ENCODE assay signal across 9 mouse cellular contexts in the genomic region with DNA sequence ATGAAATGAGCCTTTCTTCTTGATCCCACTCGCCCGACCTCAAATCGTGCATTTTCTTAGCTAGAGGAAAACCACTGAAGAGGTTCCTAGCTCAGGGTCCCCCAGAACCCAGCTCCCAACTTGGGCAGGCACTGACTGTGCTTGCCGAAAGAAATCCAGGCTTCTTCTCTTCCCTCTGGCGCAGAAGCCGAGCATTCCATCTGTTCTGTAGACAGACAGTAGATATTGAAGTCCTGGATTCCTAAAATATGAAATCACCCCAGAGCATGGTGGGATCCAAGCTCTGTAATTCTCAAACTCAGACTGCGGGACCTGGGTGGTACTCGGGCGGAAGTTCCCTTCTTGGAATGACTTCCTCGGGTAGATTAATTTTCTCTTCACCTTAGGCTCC. TPM values are rescaled to one million over a fixed set of nuclear protein-coding genes. Genes with fewer than 3 reads are reported as not detected.
DNase-seq lines count a peak whose midpoint lies in the region; ATAC-seq and TF ChIP-seq lines count a peak whose summit lies in the region.
"Had no signal": no experiment of that assay in that cellular context is flagged by ENCODE, and none has a peak within 500 bp of the region (broad histone marks: within the 10 kb centered on the region; RNA-seq: fewer than 3 reads in every experiment).

No protein-coding gene starts in this region.

- H3K9me3 ChIP-seq in kidney, embryonic 16.5 days (ENCODE audit: low read length): no peaks in the 10 kb centered on the region
- no peaks in the 10 kb centered on the region for H3K9me3 ChIP-seq in forebrain, embryonic 12.5 days
- no peaks in the 10 kb centered on the region for H3K9me3 ChIP-seq in hindbrain, embryonic 15.5 days
- no peaks in the 10 kb centered on the region for H3K9me3 ChIP-seq in midbrain, postnatal 0 days (ENCODE audit: low read length)

- 39% methylated on average over 10 of the region's 10 CpGs for WGBS in kidney, embryonic 16.5 days
- 49% methylated on average over 10 of the region's 10 CpGs for WGBS in forebrain, embryonic 12.5 days
- WGBS in hindbrain, embryonic 15.5 days: 51% methylated on average over 10 of the region's 10 CpGs
- WGBS in midbrain, postnatal 0 days: 42% methylated on average over 10 of the region's 10 CpGs

- H3K4me1 ChIP-seq in kidney, embryonic 16.5 days (ENCODE audit: insufficient read depth, low read length): peaks cover 17% of the 10 kb centered on the region
- peaks cover 44% of the 10 kb centered on the region for H3K4me1 ChIP-seq in forebrain, embryonic 12.5 days
- H3K4me1 ChIP-seq in hindbrain, embryonic 15.5 days (replicated peaks): peaks cover 34% of the 10 kb centered on the region
- H3K4me1 ChIP-seq in midbrain, postnatal 0 days (ENCODE audit: insufficient read depth, low read length): peaks cover 7% of the 10 kb centered on the region; the same call in 1 of the 2 replicates

- ATAC-seq in kidney, embryonic 16.5 days (ENCODE audit: low FRiP score, low TSS enrichment): no peak
- no peak for ATAC-seq in forebrain, embryonic 12.5 days (ENCODE audit: low FRiP score)
- ATAC-seq in hindbrain, embryonic 15.5 days (ENCODE audit: low FRiP score, low read depth): no peak
- no peak for ATAC-seq in midbrain, postnatal 0 days (ENCODE audit: low FRiP score)

- H3K9ac ChIP-seq in kidney, embryonic 16.5 days (replicated peaks; ENCODE audit: low read length): 0 out of 2 replicates have a peak overlapping the region, but pooled peaks have one; percentile 11
- no peak overlapping the region for H3K9ac ChIP-seq in forebrain, embryonic 12.5 days
- H3K9ac ChIP-seq in hindbrain, embryonic 15.5 days: 0 out of 2 replicates have a peak overlapping the region, but pooled peaks have one; percentile 2
- no peak overlapping the region for H3K9ac ChIP-seq in midbrain, postnatal 0 days (replicated peaks; ENCODE audit: low read length, poor library complexity, severe bottlenecking)

- H3K36me3 ChIP-seq in kidney, embryonic 16.5 days (ENCODE audit: insufficient read depth, low read length): no peaks in the 10 kb centered on the region
- no peaks in the 10 kb centered on the region for H3K36me3 ChIP-seq in forebrain, embryonic 12.5 days (replicated peaks)
- H3K36me3 ChIP-seq in hindbrain, embryonic 15.5 days: no peaks in the 10 kb centered on the region
- no peaks in the 10 kb centered on the region for H3K36me3 ChIP-seq in midbrain, postnatal 0 days (ENCODE audit: insufficient read depth, low read length)

- H3K27ac ChIP-seq in kidney, embryonic 16.5 days (ENCODE audit: low read length): 0 out of 2 replicates have a peak overlapping the region, but pooled peaks have one; percentile 34
- H3K27ac ChIP-seq in forebrain, embryonic 12.5 days: peak overlapping the region; percentile 53; the same call in 1 of the 2 replicates
- no peak overlapping the region for H3K27ac ChIP-seq in hindbrain, embryonic 15.5 days (replicated peaks)
- H3K27ac ChIP-seq in midbrain, postnatal 0 days (ENCODE audit: low read depth, low read length): no peak overlapping the region

- 0 out of 2 replicates have a peak, but pooled peaks cover 2% of the 10 kb centered on the region for H3K27me3 ChIP-seq in kidney, embryonic 16.5 days (ENCODE audit: insufficient read depth, low read length)
- no peaks in the 10 kb centered on the region for H3K27me3 ChIP-seq in forebrain, embryonic 12.5 days
- H3K27me3 ChIP-seq in hindbrain, embryonic 15.5 days: no peaks in the 10 kb centered on the region
- no peaks in the 10 kb centered on the region for H3K27me3 ChIP-seq in midbrain, postnatal 0 days (ENCODE audit: insufficient read depth, low read length)
- H3K27me3 ChIP-seq: CH12.LX had no signal

- peak overlapping the region; percentile 44 for H3K4me2 ChIP-seq in kidney, embryonic 16.5 days (replicated peaks; ENCODE audit: low read depth, low read length)
- H3K4me2 ChIP-seq in forebrain, embryonic 12.5 days: peak overlapping the region; percentile 54; the same call in 1 of the 2 replicates
- peak overlapping the region; percentile 52 for H3K4me2 ChIP-seq in hindbrain, embryonic 15.5 days
- 0 out of 2 replicates have a peak overlapping the region, but pooled peaks have one; percentile 48 for H3K4me2 ChIP-seq in midbrain, postnatal 0 days (ENCODE audit: low read depth, low read length, poor library complexity, severe bottlenecking)

- DNase-seq in kidney, adult 18-20 months: no peak
- DNase-seq in midbrain, postnatal 0 days (ENCODE audit: low spot score): no peak
- DNase-seq in cerebellum, postnatal 14 days: no peak
- DNase-seq in layer of hippocampus, postnatal 10 days (ENCODE audit: low spot score in 2 of 2): no peak
- DNase-seq in kidney, adult 9 months: no peak

- no peak for TF ChIP-seq CTCF in midbrain, postnatal 0 days (IDR thresholded peaks at IDR 0.05)

- H3K4me3 ChIP-seq in kidney, embryonic 16.5 days (ENCODE audit: low read length): no peak overlapping the region; the same call in 1 of the 2 replicates
- H3K4me3 ChIP-seq in forebrain, embryonic 12.5 days (replicated peaks): no peak overlapping the region
- no peak overlapping the region for H3K4me3 ChIP-seq in hindbrain, embryonic 15.5 days
- 0 out of 2 replicates have a peak overlapping the region, but pooled peaks have one; percentile 20 for H3K4me3 ChIP-seq in midbrain, postnatal 0 days (ENCODE audit: low read depth, low read length)

RNA-seq across cellular contexts. Expression of gene Celf3, which starts 5.0 kb away (rescaled TPM):
- polyA plus RNA-seq in kidney, embryonic 16.5 days (2015; fragmentation: Nextera tagmentation; extraction: Ambion mirVana): 1.4 and 2.5 TPM in 2 replicates
- polyA plus RNA-seq in forebrain, embryonic 12.5 days (2016; fragmentation: Nextera tagmentation; extraction: Ambion mirVana): 218 and 251 TPM in 2 replicates
- 219 and 232 TPM in 2 replicates for polyA plus RNA-seq in hindbrain, embryonic 15.5 days (2015; fragmentation: Nextera tagmentation; extraction: Ambion mirVana)
- total RNA-seq in midbrain, postnatal 0 days (2014; rRNA removed): 203 and 205 TPM in 2 replicates
- polyA plus RNA-seq in midbrain, postnatal 0 days (2015; fragmentation: Nextera tagmentation; extraction: Ambion mirVana): 187 and 219 TPM in 2 replicates
- total RNA-seq in layer of hippocampus, postnatal 10 days (2021): 100 to 1,000 TPM; 222 to 249 TPM

RNA-seq across cellular contexts. Expression of gene Riiad1, which starts 7.0 kb away (rescaled TPM):
- 0.99 and 1.7 TPM in 2 replicates for polyA plus RNA-seq in kidney, embryonic 16.5 days (2015; fragmentation: Nextera tagmentation; extraction: Ambion mirVana)
- 18.1 and 19.7 TPM in 2 replicates for polyA plus RNA-seq in forebrain, embryonic 12.5 days (2016; fragmentation: Nextera tagmentation; extraction: Ambion mirVana)
- polyA plus RNA-seq in hindbrain, embryonic 15.5 days (2015; fragmentation: Nextera tagmentation; extraction: Ambion mirVana): 20.0 and 21.0 TPM in 2 replicates
- 6.6 and 6.7 TPM in 2 replicates for total RNA-seq in midbrain, postnatal 0 days (2014; rRNA removed)
- 19.4 and 23.3 TPM in 2 replicates for polyA plus RNA-seq in midbrain, postnatal 0 days (2015; fragmentation: Nextera tagmentation; extraction: Ambion mirVana)
- total RNA-seq in layer of hippocampus, postnatal 10 days (2021): 1 to 10 TPM; 5.7 to 8.8 TPM
- total RNA-seq: CH12.LX had no signal

RNA-seq across cellular contexts. Expression of gene Oaz3, which starts 29.4 kb away (rescaled TPM):
- polyA plus RNA-seq in kidney, embryonic 16.5 days (2015; fragmentation: Nextera tagmentation; extraction: Ambion mirVana): 0.44 and 0.66 TPM in 2 replicates
- 1.0 and 1.3 TPM in 2 replicates for polyA plus RNA-seq in forebrain, embryonic 12.5 days (2016; fragmentation: Nextera tagmentation; extraction: Ambion mirVana)
- polyA plus RNA-seq in hindbrain, embryonic 15.5 days (2015; fragmentation: Nextera tagmentation; extraction: Ambion mirVana): 1.4 and 1.6 TPM in 2 replicates
- total RNA-seq in midbrain, postnatal 0 days (2014; rRNA removed): not detected in 2 replicates
- polyA plus RNA-seq in midbrain, postnatal 0 days (2015; fragmentation: Nextera tagmentation; extraction: Ambion mirVana): 0.68 and 1.1 TPM in 2 replicates
- not detected for total RNA-seq in layer of hippocampus, postnatal 10 days (2021)

RNA-seq across cellular contexts. Expression of gene Mrpl9, which starts 30.0 kb away (rescaled TPM):
- polyA plus RNA-seq in kidney, embryonic 16.5 days (2015; fragmentation: Nextera tagmentation; extraction: Ambion mirVana): 72.3 and 79.1 TPM in 2 replicates
- polyA plus RNA-seq in forebrain, embryonic 12.5 days (2016; fragmentation: Nextera tagmentation; extraction: Ambion mirVana): 63.2 and 63.9 TPM in 2 replicates
- polyA plus RNA-seq in hindbrain, embryonic 15.5 days (2015; fragmentation: Nextera tagmentation; extraction: Ambion mirVana): 60.6 and 61.0 TPM in 2 replicates
- total RNA-seq in midbrain, postnatal 0 days (2014; rRNA removed): 52.5 and 56.8 TPM in 2 replicates
- polyA plus RNA-seq in midbrain, postnatal 0 days (2015; fragmentation: Nextera tagmentation; extraction: Ambion mirVana): 56.1 and 58.7 TPM in 2 replicates
- total RNA-seq in layer of hippocampus, postnatal 10 days (2021): 10 to 100 TPM; 45.3 to 48.8 TPM

Comparison
In these comparisons a context has a peak if more than half of its experiments do, and no peak if none do; other contexts are left out.
1. H3K27ac ChIP-seq: peak in kidney, embryonic 16.5 days (single experiment) and forebrain, embryonic 12.5 days (single experiment); none in hindbrain, embryonic 15.5 days (single experiment) and midbrain, postnatal 0 days (single experiment).
2. H3K9ac ChIP-seq: peak in kidney, embryonic 16.5 days (single experiment) and hindbrain, embryonic 15.5 days (single experiment); none in forebrain, embryonic 12.5 days (single experiment) and midbrain, postnatal 0 days (single experiment).
3. RNA of gene Celf3, which starts 5.0 kb away (polyA plus RNA-seq): 187 to 219 TPM in midbrain, postnatal 0 days, 219 to 232 TPM in hindbrain, embryonic 15.5 days and 218 to 251 TPM in forebrain, embryonic 12.5 days; 1.4 to 2.5 TPM in kidney, embryonic 16.5 days; every median in the first group is over 10 times any median in the second.
4. Peak in every context shown above with its lines, with median percentiles within 50 percentile points of each other: H3K4me2 ChIP-seq.